ENCODE assay signal across 7 mouse cellular contexts in genomic region chr4:117252351-117252750, GRCm38 (mm10). TPM values are rescaled to one million over a fixed set of nuclear protein-coding genes. Genes with fewer than 3 reads are reported as not detected.
DNase-seq lines count a peak whose midpoint lies in the region; ATAC-seq and TF ChIP-seq lines count a peak whose summit lies in the region.

No protein-coding gene starts in this region.

- no peak for TF ChIP-seq CTCF in olfactory bulb, adult 2 months (IDR thresholded peaks at IDR 0.05; ENCODE audit: insufficient read depth, low read depth, low read length)

- H3K4me2 ChIP-seq in heart, embryonic 11.5 days = peak overlapping the region; percentile 75
- H3K4me2 ChIP-seq in liver, embryonic 12.5 days = peak overlapping the region; percentile 95

- no peaks in the 10 kb centered on the region for H3K9me3 ChIP-seq in ES-E14 (ENCODE audit: control insufficient read depth, insufficient read depth, low read depth, low read length)
- no peaks in the 10 kb centered on the region for H3K9me3 ChIP-seq in heart, embryonic 11.5 days (replicated peaks; ENCODE audit: control insufficient read depth, low read length)
- no peaks in the 10 kb centered on the region for H3K9me3 ChIP-seq in liver, embryonic 12.5 days (replicated peaks)

- no peak for DNase-seq in ES-E14 (ENCODE audit: low read depth, low spot score)
- DNase-seq in adrenal gland, adult 8-10 months = peak; percentile 59
- no peak for DNase-seq in cerebellum, postnatal 10 days
- no peak for DNase-seq in thymus, postnatal 10 days (ENCODE audit: low spot score in 2 of 2)

- ATAC-seq in heart, embryonic 11.5 days (replicated peaks; ENCODE audit: insufficient number of reproducible peaks, low FRiP score, low TSS enrichment) = no peak
- no peak for ATAC-seq in liver, embryonic 12.5 days

- peaks cover 3 to 4% of the 10 kb centered on the region in 2 experiments; a peak in 3 of 4 replicates for H3K4me1 ChIP-seq in ES-E14 (ENCODE audit: control insufficient read depth in 2 of 2, insufficient read depth in 2 of 2, low read length in 2 of 2, poor library complexity in 1 of 2)
- peaks cover 13% of the 10 kb centered on the region; the same call in 1 of the 2 replicates for H3K4me1 ChIP-seq in heart, embryonic 11.5 days (ENCODE audit: control insufficient read depth, insufficient read depth, low read length)
- H3K4me1 ChIP-seq in liver, embryonic 12.5 days = peaks cover 26% of the 10 kb centered on the region
- H3K4me1 ChIP-seq in olfactory bulb, adult 2 months (ENCODE audit: control insufficient read depth, insufficient read depth, low read length) = peaks cover 9% of the 10 kb centered on the region

- 34% methylated on average over 5 of the region's 5 CpGs for WGBS in heart, embryonic 11.5 days (ENCODE audit: insufficient replicate concordance)
- 61% methylated on average over 5 of the region's 5 CpGs for WGBS in liver, embryonic 12.5 days (ENCODE audit: insufficient replicate concordance)
- WGBS in olfactory bulb, adult 2 months = 37% methylated on average over 5 of the region's 5 CpGs

- no peak overlapping the region for H3K27ac ChIP-seq in ES-E14 (ENCODE audit: insufficient read depth, low read depth, low read length, poor library complexity, severe bottlenecking)
- peak overlapping the region; percentile 78 for H3K27ac ChIP-seq in heart, embryonic 11.5 days (ENCODE audit: low read depth, low read length)
- H3K27ac ChIP-seq in liver, embryonic 12.5 days = peak overlapping the region; percentile 10; the same call in 1 of the 2 replicates
- H3K27ac ChIP-seq in olfactory bulb, adult 2 months (ENCODE audit: insufficient read depth, low read depth, low read length) = no peak overlapping the region

- TF ChIP-seq POLR2A in olfactory bulb, adult 2 months (IDR thresholded peaks at IDR 0.05; ENCODE audit: insufficient read depth, low read depth, low read length) = no peak

- in situ Hi-C loops in ES-E14 (cut with MboI; ENCODE audit: low sequenced_read_pairs in 2 of 2, unreplicated experiment in 2 of 2) = no loop called here

- peak overlapping the region; percentile 92 to 95; a peak in 3 of 4 replicates for H3K4me3 ChIP-seq in ES-E14 (ENCODE audit: insufficient read depth in 1 of 2, low read depth in 1 of 2, low read length in 2 of 2, poor library complexity in 1 of 2, severe bottlenecking in 1 of 2)
- H3K4me3 ChIP-seq in heart, embryonic 11.5 days (ENCODE audit: low read depth, low read length) = peak overlapping the region; percentile 64
- H3K4me3 ChIP-seq in liver, embryonic 12.5 days = peak overlapping the region; percentile 72
- H3K4me3 ChIP-seq in olfactory bulb, adult 2 months (ENCODE audit: insufficient read depth, low read depth, low read length) = peak overlapping the region; percentile 70

- no peaks in the 10 kb centered on the region for H3K36me3 ChIP-seq in ES-E14 (ENCODE audit: control insufficient read depth, insufficient read depth, low read length, poor library complexity, severe bottlenecking)
- H3K36me3 ChIP-seq in heart, embryonic 11.5 days (ENCODE audit: control insufficient read depth, insufficient read depth, low read length) = no peaks in the 10 kb centered on the region
- no peaks in the 10 kb centered on the region for H3K36me3 ChIP-seq in liver, embryonic 12.5 days

- H3K9ac ChIP-seq in ES-E14 (ENCODE audit: insufficient read depth, low read depth, low read length, poor library complexity, severe bottlenecking) = no peak overlapping the region
- peak overlapping the region; percentile 84 for H3K9ac ChIP-seq in heart, embryonic 11.5 days (ENCODE audit: low read depth, low read length)
- H3K9ac ChIP-seq in liver, embryonic 12.5 days = peak overlapping the region; percentile 76

- no peaks in the 10 kb centered on the region for H3K27me3 ChIP-seq in heart, embryonic 11.5 days (ENCODE audit: control insufficient read depth, insufficient read depth, low read length)
- H3K27me3 ChIP-seq in liver, embryonic 12.5 days (replicated peaks) = peaks cover 4% of the 10 kb centered on the region; the same call in 1 of the 2 replicates

TF ChIP-seq in ES-E14, 5 proteins besides CTCF, POLR2A, EP300 and RAD21:
- TF ChIP-seq HCFC1 (IDR thresholded peaks at IDR 0.05; ENCODE audit: borderline replicate concordance, insufficient read depth, low read length) (no peak), ZC3H11A (IDR thresholded peaks at IDR 0.05; ENCODE audit: borderline replicate concordance, low read depth, low read length) (no peak), MAFK (IDR thresholded peaks at IDR 0.05; ENCODE audit: insufficient read depth, low read depth, low read length) (no peak), CHD2 (IDR thresholded peaks at IDR 0.05; ENCODE audit: low read depth, low read length) (no peak), ZNF384 (IDR thresholded peaks at IDR 0.05; ENCODE audit: low read depth, low read length) (no peak)

RNA-seq across cellular contexts. Expression of gene Armh1, which starts 0.4 kb away (rescaled TPM):
- total RNA-seq in ES-E14 (2012; rRNA removed) = 0.18 TPM in 1 of 2 replicates, not detected in the other
- total RNA-seq in adrenal gland, adult 8-10 months (2022) = 1 to 10 TPM; 2.6 to 3.7 (median 3.0) TPM
- polyA plus RNA-seq in heart, embryonic 11.5 days (2014; fragmentation: Nextera tagmentation; extraction: Ambion mirVana) = 0.14 TPM in 1 of 2 replicates, not detected in the other
- polyA plus RNA-seq in liver, embryonic 12.5 days (2016; fragmentation: Nextera tagmentation; extraction: Ambion mirVana) = 0.17 TPM in 1 of 2 replicates, not detected in the other
- not detected in 2 replicates for polyA plus RNA-seq in olfactory bulb, adult 2 months (2012; ENCODE audit: insufficient read depth, insufficient read length, low replicate concordance, missing spikeins)

RNA-seq across cellular contexts. Expression of gene Tmem53, which starts 0.6 kb away (rescaled TPM):
- total RNA-seq in ES-E14 (2012; rRNA removed) = 2.2 and 3.4 TPM in 2 replicates
- total RNA-seq in adrenal gland, adult 8-10 months (2022) = 100 to 1,000 TPM in 1 of 4 experiments, 10 to 100 TPM in 3; 52.4 to 103 (median 74.9) TPM
- 16.0 and 16.5 TPM in 2 replicates for polyA plus RNA-seq in heart, embryonic 11.5 days (2014; fragmentation: Nextera tagmentation; extraction: Ambion mirVana)
- polyA plus RNA-seq in liver, embryonic 12.5 days (2016; fragmentation: Nextera tagmentation; extraction: Ambion mirVana) = 1.8 and 2.3 TPM in 2 replicates
- not detected in 2 replicates for polyA plus RNA-seq in olfactory bulb, adult 2 months (2012; ENCODE audit: insufficient read depth, insufficient read length, low replicate concordance, missing spikeins)

Comparison
In these comparisons a context has a peak if more than half of its experiments do, and no peak if none do; other contexts are left out.
1. H3K27ac ChIP-seq: peak in heart, embryonic 11.5 days (single experiment) and liver, embryonic 12.5 days (single experiment); none in ES-E14 (single experiment) and olfactory bulb, adult 2 months (single experiment).
2. Peak in every context shown above with its lines, with median percentiles within 50 percentile points of each other: H3K4me3 ChIP-seq.